Mouse (Mus musculus) C2C12 (cell line): Measurements from ENCODE around the gene Cdsn. TPM values are rescaled to one million over a fixed set of nuclear protein-coding genes. Genes with fewer than 3 reads are reported as not detected.

Experiments used
- H3K27me3 ChIP-seq: one replicate; pipeline ENCODE4 v1.6.1; 2011; ENCODE audit not compliant: control insufficient read depth, insufficient read depth, insufficient read length
- H3K36me3 ChIP-seq: one replicate; pipeline ENCODE4 v1.6.1; 2011; ENCODE audit not compliant: control insufficient read depth, insufficient read depth
- H3K4me3 ChIP-seq: one replicate; pipeline ENCODE4 v1.5.1; 2011; ENCODE audit warnings: mild to moderate bottlenecking, control low read depth; ENCODE audit not compliant: poor library complexity, insufficient read depth, severe bottlenecking
- H3K79me2 ChIP-seq: one replicate; pipeline ENCODE4 v1.6.1; 2011; ENCODE audit not compliant: control insufficient read depth, insufficient read depth
- H3K79me3 ChIP-seq: one replicate; pipeline ENCODE4 v1.6.1; 2011; ENCODE audit warnings: low read depth, control low read depth
- H3ac ChIP-seq: one replicate; pipeline ENCODE3; 2011; ENCODE audit warnings: low read depth; ENCODE audit not compliant: control insufficient read depth, insufficient read length
- CEBPB ChIP-seq: IDR thresholded peaks from one replicate; pipeline ENCODE4 v1.6.1; 2011; ENCODE audit warnings: low read depth, mild to moderate bottlenecking, control low read depth, moderate library complexity
- CTCF ChIP-seq: IDR thresholded peaks from one replicate; pipeline ENCODE4 v1.5.1; 2011; ENCODE audit not compliant: control insufficient read depth, insufficient read depth, insufficient read length
- FOSL1 ChIP-seq: IDR thresholded peaks from one replicate; pipeline ENCODE4 v1.8.0; 2011; ENCODE audit warnings: mild to moderate bottlenecking, low read length; ENCODE audit not compliant: poor library complexity, insufficient read depth, severe bottlenecking
- MAX ChIP-seq: IDR thresholded peaks from one replicate; pipeline ENCODE4 v1.6.1; 2011; ENCODE audit warnings: mild to moderate bottlenecking, control low read depth
- MYOD1 ChIP-seq: IDR thresholded peaks from one replicate; pipeline ENCODE4 v1.6.1; 2011; ENCODE audit warnings: low read depth; ENCODE audit not compliant: control insufficient read depth, insufficient read length
- MYOG ChIP-seq: IDR thresholded peaks from one replicate; pipeline ENCODE4 v1.6.1; 2011; ENCODE audit not compliant: control insufficient read depth, insufficient read length; ENCODE audit errors: extremely low read depth
- USF1 ChIP-seq: IDR thresholded peaks from one replicate; pipeline ENCODE4 v1.6.1; 2011; ENCODE audit warnings: low read depth, mild to moderate bottlenecking, control low read depth, moderate library complexity
- polyA plus RNA-seq: library from polyadenylated mRNA; unstranded; fragments of >200 nt; fragmentation: generic; extraction: Trizol; gene quantifications from one replicate; pipeline ENCODE4 v1.2.1, GENCODE M21; 2012; ENCODE audit warnings: missing spikeins

Cdsn gene
- polyA plus RNA-seq, 1 experiment = 2.0 TPM

DNA sequence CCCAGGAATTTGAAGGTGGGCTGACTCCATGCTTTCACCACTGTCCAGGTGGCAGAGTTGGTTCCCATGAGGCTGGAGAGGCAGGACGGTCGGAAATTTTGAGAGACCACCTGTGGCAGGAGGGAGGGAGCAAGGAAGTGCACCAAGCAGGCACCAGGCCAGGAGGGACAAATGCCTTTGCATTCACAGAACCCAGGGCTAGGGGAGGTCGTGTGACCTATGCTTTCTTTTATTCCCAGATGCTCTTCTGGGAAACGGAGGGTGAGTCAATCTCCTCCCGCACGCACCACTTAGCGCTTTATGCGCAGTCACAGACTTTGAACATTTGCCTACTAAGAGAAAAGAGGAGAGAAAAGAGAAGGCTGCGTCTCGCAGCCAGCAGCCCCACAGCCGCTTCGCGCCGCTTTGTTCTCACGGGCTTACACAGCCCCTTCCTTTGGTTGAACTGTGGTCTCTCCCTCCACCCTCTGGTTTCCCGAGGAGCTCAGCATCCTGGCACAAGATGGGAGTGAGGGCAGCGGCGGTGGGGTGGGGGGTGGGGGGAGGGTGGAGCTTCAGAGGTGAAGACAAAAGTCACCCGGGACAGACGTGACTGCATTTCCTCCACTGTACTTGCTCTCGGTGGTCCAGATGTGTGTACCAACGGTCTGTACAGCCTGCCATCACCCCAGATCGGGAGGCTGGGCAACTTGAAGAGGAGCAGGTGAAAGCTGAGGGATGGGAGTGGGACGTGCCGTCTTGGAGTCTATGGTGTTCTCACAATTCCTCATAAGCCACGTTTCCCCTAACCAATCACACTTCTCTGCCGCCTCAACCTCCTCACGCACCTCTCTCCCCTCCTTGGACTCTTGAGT, 17.4 kb downstream of the Cdsn start:
- no peaks in the 10 kb centered on the region for H3K79me3 ChIP-seq

DNA sequence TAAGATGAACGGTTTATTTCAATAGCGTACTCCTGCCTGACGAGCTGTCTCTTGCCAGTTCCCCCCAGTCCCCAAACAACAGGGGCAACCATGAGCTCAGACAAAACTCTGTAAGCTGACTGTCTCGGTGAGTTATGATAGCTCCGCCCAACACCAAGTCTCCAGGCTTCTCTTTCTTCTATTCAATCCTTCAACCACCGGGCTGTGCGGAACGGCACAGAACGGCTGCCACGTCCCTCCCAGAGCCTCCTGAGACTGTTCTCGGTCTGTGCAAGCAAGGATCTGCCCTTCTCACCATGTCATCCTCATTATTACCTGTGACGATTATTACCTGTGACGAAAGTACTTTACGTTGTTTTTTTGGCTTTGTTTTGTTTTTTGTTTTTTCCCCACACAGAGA, 18.9 kb downstream of the Cdsn start:
- no peaks in the 10 kb centered on the region for H3K79me2 ChIP-seq
- H3K36me3 ChIP-seq = no peaks in the 10 kb centered on the region
- no peak overlapping the region for H3ac ChIP-seq
- no peaks in the 10 kb centered on the region for H3K79me3 ChIP-seq
- no peak for TF ChIP-seq USF1
- TF ChIP-seq CEBPB = no peak
- TF ChIP-seq MYOG = no peak
- no peak for TF ChIP-seq FOSL1
- no peak for TF ChIP-seq MYOD1
- no peak for TF ChIP-seq MAX
- TF ChIP-seq CTCF = no peak
- H3K4me3 ChIP-seq = no peak overlapping the region
- H3K27me3 ChIP-seq = peaks cover 6% of the 10 kb centered on the region

More for the DNA sequence above, 17.4 kb downstream of the Cdsn start:
- H3K27me3 ChIP-seq = peaks cover 6% of the 10 kb centered on the region
- H3K4me3 ChIP-seq = no peak overlapping the region
- H3ac ChIP-seq = no peak overlapping the region
- H3K36me3 ChIP-seq = no peaks in the 10 kb centered on the region
- TF ChIP-seq MYOD1 (no peak), MYOG (no peak), CEBPB (no peak), USF1 (no peak), MAX (no peak), CTCF (no peak), FOSL1 (no peak)
- H3K79me2 ChIP-seq = no peaks in the 10 kb centered on the region

DNA sequence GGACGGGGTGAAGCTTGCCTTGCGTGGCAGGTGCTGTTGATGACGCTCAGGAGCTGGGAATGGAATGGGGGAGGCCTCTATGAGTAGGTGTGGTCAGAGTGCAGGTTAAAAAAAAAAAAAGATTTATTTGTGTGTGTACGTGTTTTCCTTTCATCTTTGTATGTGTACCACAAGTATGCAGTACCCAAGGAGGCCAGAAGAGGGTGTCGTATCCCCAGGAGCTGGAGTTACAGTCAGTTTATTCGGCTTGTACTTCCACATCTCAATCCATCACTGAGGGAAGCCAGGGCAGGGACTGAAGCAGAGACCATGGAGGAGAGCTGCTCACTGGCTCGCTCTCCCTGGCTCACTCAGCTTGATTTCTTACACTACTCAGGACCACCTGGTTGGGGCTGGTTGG, 19.5 kb downstream of the Cdsn start:
- Histone ChIP-seq H3K79me3 (no peaks in the 10 kb centered on the region), H3K79me2 (no peaks in the 10 kb centered on the region), H3K36me3 (no peaks in the 10 kb centered on the region), H3K4me3 (no peak overlapping the region), H3K27me3 (peaks cover 6% of the 10 kb centered on the region), H3ac (no peak overlapping the region)
- TF ChIP-seq MYOD1 = no peak
- TF ChIP-seq USF1 = no peak
- TF ChIP-seq CEBPB = no peak
- TF ChIP-seq MAX = no peak
- no peak for TF ChIP-seq FOSL1
- no peak for TF ChIP-seq CTCF
- no peak for TF ChIP-seq MYOG

DNA sequence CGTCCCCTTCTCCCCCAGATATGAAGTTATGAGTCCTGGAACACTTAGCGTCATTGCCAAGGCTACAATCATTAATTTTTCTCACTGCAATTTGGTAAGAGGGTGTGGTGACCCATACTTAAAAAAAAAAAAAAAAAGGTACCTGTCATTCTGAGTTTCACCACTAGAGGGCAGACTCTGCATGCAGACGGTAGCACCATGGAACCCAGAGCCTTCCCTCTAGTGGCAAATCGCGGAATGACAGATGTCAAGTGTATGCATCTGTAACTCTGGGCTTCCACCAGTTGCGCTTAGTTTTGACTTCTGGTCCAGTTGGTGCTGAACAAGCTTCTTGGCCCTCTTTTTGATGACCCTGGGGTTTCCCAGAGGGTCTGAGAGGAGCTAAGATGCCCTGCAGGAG, 26.3 kb downstream of the Cdsn start:
- Histone ChIP-seq H3ac (no peak overlapping the region), H3K79me2 (no peaks in the 10 kb centered on the region)

DNA sequence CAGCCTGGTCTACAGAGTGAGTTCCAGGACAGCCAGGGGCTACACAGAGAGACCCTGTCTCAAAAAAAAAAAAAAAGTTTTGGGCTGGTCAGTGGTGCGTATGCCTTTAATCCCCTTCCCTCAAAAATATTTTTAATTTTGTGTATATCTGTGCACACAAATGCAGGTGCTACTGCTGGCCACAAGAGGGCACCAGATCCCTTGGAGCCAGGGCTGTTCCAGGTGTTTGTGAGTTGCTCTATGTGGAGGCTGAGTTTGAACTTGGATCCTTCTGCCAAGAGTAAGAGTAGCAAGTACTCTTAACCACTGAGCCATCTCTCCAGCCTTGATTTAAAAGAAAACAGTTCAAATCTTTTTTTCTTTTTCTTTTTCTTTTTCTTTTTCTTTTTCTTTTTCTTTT, 31.0 kb downstream of the Cdsn start:
- Histone ChIP-seq H3K79me3 (no peaks in the 10 kb centered on the region), H3ac (no peak overlapping the region), H3K4me3 (no peak overlapping the region), H3K79me2 (no peaks in the 10 kb centered on the region), H3K36me3 (no peaks in the 10 kb centered on the region), H3K27me3 (no peaks in the 10 kb centered on the region)
- no peak for TF ChIP-seq MYOD1
- TF ChIP-seq USF1 = no peak
- no peak for TF ChIP-seq MAX
- TF ChIP-seq CEBPB = no peak
- no peak for TF ChIP-seq FOSL1
- TF ChIP-seq CTCF = no peak
- TF ChIP-seq MYOG = no peak

More for the DNA sequence above, 26.3 kb downstream of the Cdsn start:
- TF ChIP-seq CTCF (peak; percentile 94), MYOG (no peak), FOSL1 (no peak), MYOD1 (no peak), USF1 (no peak), MAX (peak; percentile 41), CEBPB (no peak)
- H3K27me3 ChIP-seq = no peaks in the 10 kb centered on the region
- no peaks in the 10 kb centered on the region for H3K79me3 ChIP-seq
- H3K4me3 ChIP-seq = no peak overlapping the region
- no peaks in the 10 kb centered on the region for H3K36me3 ChIP-seq
